Mouse (Mus musculus): ENCODE results near the gene Cfap99. TPM values are rescaled to one million over a fixed set of nuclear protein-coding genes. Genes with fewer than 3 reads are reported as not detected.

The Cfap99 gene
- total RNA-seq, 4 experiments from 2014 or later, result 0.19 TPM; not detected in 3

- no peak for DNase-seq
Observed at GRCm38 (mm10) chr5:34279214-34279613, 9.2 kb upstream of the Cfap99 start.

- no peak for DNase-seq
Observed at GRCm38 (mm10) chr5:34280976-34281375, 7.4 kb upstream of the Cfap99 start.

- DNase-seq, result no peak
Observed at GRCm38 (mm10) chr5:34283355-34283754, 5.0 kb upstream of the Cfap99 start.

- DNase-seq, result no peak
Observed at GRCm38 (mm10) chr5:34284156-34284750, 4.1 kb upstream of the Cfap99 start.

- DNase-seq, result no peak
Observed at GRCm38 (mm10) chr5:34285285-34285684, 3.1 kb upstream of the Cfap99 start.

- DNase-seq, result no peak
Observed at GRCm38 (mm10) chr5:34286516-34286915, 1.9 kb upstream of the Cfap99 start.

- DNase-seq, result no peak
Observed at GRCm38 (mm10) chr5:34287001-34287837, 1.2 kb upstream of the Cfap99 start.

- DNase-seq, result no peak
Observed at GRCm38 (mm10) chr5:34287838-34288145, 608 bp upstream of the Cfap99 start.

GRCm38 (mm10) chr5:34289286-34289685 is 886 bp downstream of the Cfap99 start:
- DNase-seq, result no peak

GRCm38 (mm10) chr5:34293363-34293762 is 5.0 kb downstream of the Cfap99 start:
- no peak for DNase-seq

- no peak for DNase-seq
Observed at GRCm38 (mm10) chr5:34294696-34295095, 6.3 kb downstream of the Cfap99 start.

- DNase-seq, result peak; percentile 29
Observed at GRCm38 (mm10) chr5:34295141-34295540, 6.7 kb downstream of the Cfap99 start.

- DNase-seq, result no peak
Observed at GRCm38 (mm10) chr5:34298061-34298460, 9.7 kb downstream of the Cfap99 start.

GRCm38 (mm10) chr5:34298937-34299535 is 10.6 kb downstream of the Cfap99 start:
- DNase-seq, result peak; percentile 16

- no peak for DNase-seq
Observed at GRCm38 (mm10) chr5:34302377-34302776, 14.0 kb downstream of the Cfap99 start.

GRCm38 (mm10) chr5:34309016-34309415 is 20.6 kb downstream of the Cfap99 start:
- DNase-seq, result no peak

GRCm38 (mm10) chr5:34319491-34320034 is 31.2 kb downstream of the Cfap99 start:
- DNase-seq, result no peak

- DNase-seq, result no peak
Observed at GRCm38 (mm10) chr5:34321236-34321635, 32.8 kb downstream of the Cfap99 start.

GRCm38 (mm10) chr5:34325286-34325685 is 36.9 kb downstream of the Cfap99 start:
- DNase-seq, result no peak

GRCm38 (mm10) chr5:34326249-34326691 is 37.9 kb downstream of the Cfap99 start:
- no peak for DNase-seq

- DNase-seq, result no peak
Observed at GRCm38 (mm10) chr5:34326875-34327576, 38.6 kb downstream of the Cfap99 start.

GRCm38 (mm10) chr5:34330136-34330535 is 41.7 kb downstream of the Cfap99 start:
- no peak for DNase-seq

- no peak for DNase-seq
Observed at GRCm38 (mm10) chr5:34334081-34334480, 45.7 kb downstream of the Cfap99 start.
